Mouse (Mus musculus) MEL (cell line): Measurements from ENCODE around the gene Rnf185. TPM values are rescaled to one million over a fixed set of nuclear protein-coding genes. Genes with fewer than 3 reads are reported as not detected.

Experiments used
- DNase-seq: peaks from one replicate; pipeline ENCODE4 v3.0.0; 2011; ENCODE audit warnings: low read depth, low spot score
- H3K27ac ChIP-seq: 2 replicates; pipeline ENCODE4 v1.5.1; 2012; ENCODE audit warnings: low read depth, mild to moderate bottlenecking, control low read depth, low read length, moderate library complexity; ENCODE audit not compliant: control insufficient read depth
- H3K27me3 ChIP-seq, 2 experiments: fragments of 150-350 bp in 1 of 2; sonication (generic) in 1 of 2; 2 replicates each; pipeline ENCODE4 v1.6.1; 2012; ENCODE audit warnings: low read length in 2 of 2, mild to moderate bottlenecking in 2 of 2, improper control_type of control experiment in 1 of 2, moderate library complexity in 1 of 2; ENCODE audit not compliant: insufficient read depth in 2 of 2, control insufficient read depth in 1 of 2
- H3K36me3 ChIP-seq, 2 experiments: 2 replicates each; pipeline ENCODE4 v1.6.1; 2012 to 2014; ENCODE audit warnings: low read length in 2 of 2, improper control_type of control experiment in 1 of 2, inconsistent platforms in 1 of 2, mild to moderate bottlenecking in 1 of 2; ENCODE audit not compliant: insufficient read depth in 2 of 2, control insufficient read depth in 1 of 2
- H3K4me1 ChIP-seq, 2 experiments: fragments of 150-350 bp in 1 of 2; sonication (generic) in 1 of 2; 2 replicates each; pipeline ENCODE4 v1.6.1; 2012; ENCODE audit warnings: low read length in 2 of 2, improper control_type of control experiment in 1 of 2, mild to moderate bottlenecking in 1 of 2; ENCODE audit not compliant: insufficient read depth in 2 of 2, control insufficient read depth in 1 of 2
- H3K4me3 ChIP-seq, 2 experiments: fragments of 150-350 bp in 1 of 2; sonication (generic) in 1 of 2; 2 replicates each; pipeline ENCODE4 v1.5.1; 2012; ENCODE audit warnings: low read depth in 2 of 2, low read length in 2 of 2, mild to moderate bottlenecking in 2 of 2, moderate library complexity in 2 of 2, control low read depth in 1 of 2, improper control_type of control experiment in 1 of 2; ENCODE audit not compliant: control insufficient read depth in 1 of 2, insufficient read depth in 1 of 2
- H3K79me2 ChIP-seq: 2 replicates; pipeline ENCODE4 v1.6.1; 2012; ENCODE audit warnings: mild to moderate bottlenecking, low read length, moderate library complexity; ENCODE audit not compliant: control insufficient read depth, poor library complexity, insufficient read depth
- H3K9ac ChIP-seq: 2 replicates; pipeline ENCODE4 v1.6.1; 2012; ENCODE audit warnings: low read depth, mild to moderate bottlenecking, control low read depth, low read length, moderate library complexity; ENCODE audit not compliant: control insufficient read depth, poor library complexity, severe bottlenecking
- H3K9me3 ChIP-seq: fragments of 150-350 bp; sonication (generic); replicated peaks from 2 replicates; pipeline ENCODE4 v1.6.1; 2012; ENCODE audit warnings: mild to moderate bottlenecking, low read length, improper control_type of control experiment, moderate library complexity; ENCODE audit not compliant: insufficient read depth
- CTCF ChIP-seq, 3 experiments: IDR thresholded peaks in 2 of 3; conservative IDR thresholded peaks in 1 of 3; 2 replicates each; pipeline ENCODE4 v1.5.1; 2011 to 2012; ENCODE audit warnings: low read length in 3 of 3, low read depth in 2 of 3, mild to moderate bottlenecking in 2 of 3, improper control_type of control experiment in 1 of 3, inconsistent platforms in 1 of 3, mixed read lengths in 1 of 3, moderate library complexity in 1 of 3; ENCODE audit not compliant: control insufficient read depth in 1 of 3, insufficient read depth in 1 of 3, poor library complexity in 1 of 3, severe bottlenecking in 1 of 3
- EP300 ChIP-seq, 2 experiments: IDR thresholded peaks; 2 replicates each; pipeline ENCODE4 v1.6.1; 2011; ENCODE audit warnings: improper control_type of control experiment in 2 of 2, low read length in 2 of 2, low read depth in 1 of 2, mild to moderate bottlenecking in 1 of 2
- JUND ChIP-seq: IDR thresholded peaks from 2 replicates; pipeline ENCODE4 v1.6.1; 2011; ENCODE audit warnings: low read depth, mild to moderate bottlenecking, improper control_type of control experiment, low read length
- KAT2A ChIP-seq: conservative IDR thresholded peaks from 2 replicates; pipeline ENCODE4 v1.6.1; 2012; ENCODE audit warnings: low read depth, low read length, improper control_type of control experiment, inconsistent platforms
- MAX ChIP-seq: IDR thresholded peaks from 2 replicates; pipeline ENCODE4 v1.6.1; 2011; ENCODE audit warnings: low read length, improper control_type of control experiment
- MEF2A ChIP-seq: IDR thresholded peaks from 2 replicates; pipeline ENCODE4 v1.6.1; 2014; ENCODE audit warnings: low read depth, mild to moderate bottlenecking, inconsistent platforms, low read length, improper control_type of control experiment; ENCODE audit not compliant: poor library complexity, insufficient replicate concordance, severe bottlenecking; ENCODE audit errors: extremely low read depth
- MYB ChIP-seq: IDR thresholded peaks from 2 replicates; pipeline ENCODE4 v1.6.1; 2011; ENCODE audit warnings: mild to moderate bottlenecking, low read depth, low read length, improper control_type of control experiment
- MYC ChIP-seq: IDR thresholded peaks from 2 replicates; pipeline ENCODE4 v1.6.1; 2011; ENCODE audit warnings: low read depth, mild to moderate bottlenecking, low read length, improper control_type of control experiment, moderate library complexity
- NRF1 ChIP-seq: IDR thresholded peaks from 2 replicates; pipeline ENCODE4 v1.6.1; 2014; ENCODE audit warnings: low read depth, mild to moderate bottlenecking, inconsistent platforms, low read length, improper control_type of control experiment, moderate library complexity; ENCODE audit not compliant: poor library complexity, insufficient read depth, severe bottlenecking
- POLR2AphosphoS2 ChIP-seq: IDR thresholded peaks from 2 replicates; pipeline ENCODE4 v1.6.1; 2011; ENCODE audit warnings: low read length, improper control_type of control experiment
- POLR2AphosphoS5 ChIP-seq: IDR thresholded peaks from 2 replicates; pipeline ENCODE4 v1.6.1; 2012; ENCODE audit warnings: low read depth, borderline replicate concordance, mild to moderate bottlenecking, inconsistent platforms, low read length, moderate library complexity, mixed read lengths
- ZNF384 ChIP-seq: IDR thresholded peaks from 2 replicates; pipeline ENCODE4 v1.6.1; 2012; ENCODE audit warnings: low read depth, mild to moderate bottlenecking, inconsistent platforms, low read length, improper control_type of control experiment
- polyA plus RNA-seq, 2 experiments: library from polyadenylated mRNA; stranded (reverse) in 1 of 2; unstranded in 1 of 2; fragments of >175 nt in 1 of 2; fragments of >200 nt in 1 of 2; gene quantifications; 2 replicates each; pipeline versions ENCODE4 v1.2.1 to v1.2.4; 2012; ENCODE audit warnings: low replicate concordance in 2 of 2, low read depth in 1 of 2; ENCODE audit not compliant: insufficient read length in 2 of 2, insufficient read depth in 1 of 2, missing spikeins in 1 of 2
- total RNA-seq: library from RNA; depleted of rRNA; stranded (reverse); fragments of 300-350 nt; gene quantifications from 2 replicates; pipeline ENCODE4 v1.2.3, GENCODE M21; 2012

Gene Rnf185
- total and polyA plus RNA-seq, 3 experiments: 9.9 to 13.8 TPM; not detected in 1

DNA sequence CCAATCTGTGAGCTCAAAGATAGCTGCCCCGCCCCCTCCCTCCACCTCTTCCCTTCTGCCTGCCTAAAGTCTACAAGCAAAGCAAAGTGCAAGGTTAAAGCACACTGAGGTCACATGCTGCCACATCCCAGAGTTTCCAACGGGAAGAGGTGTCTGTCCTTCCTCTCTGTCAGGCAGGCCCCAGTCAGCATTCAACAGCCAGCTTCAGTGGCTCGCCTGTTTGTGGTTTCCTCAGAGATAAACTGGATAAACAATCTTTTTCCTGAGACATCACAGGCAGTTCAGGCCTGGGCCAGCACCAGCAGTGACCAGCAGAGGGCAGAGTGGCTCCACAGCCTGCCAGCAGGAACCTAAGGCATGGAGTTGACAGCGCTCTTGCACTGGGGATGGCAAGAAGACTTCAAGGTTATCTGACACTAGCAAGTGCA lies 65.2 kb downstream of the Rnf185 start (continued):
- TF ChIP-seq EP300 (IDR thresholded peaks at IDR 0.05; ENCODE audit: low read depth in 1 of 2, low read length in 2 of 2) (peak; percentile 79 to 80), MYC (peak; percentile 92), JUND (peak; percentile 30; the same call in 1 of the 2 replicates), POLR2AphosphoS2 (no peak), NRF1 (0 out of 2 replicates have a peak, but pooled peaks have one; percentile 9), POLR2AphosphoS5 (no peak), MEF2A (no peak), KAT2A (0 out of 2 replicates have a peak, but pooled peaks have one; percentile 15), MYB (peak; percentile 64), MAX (peak; percentile 85)
- TF ChIP-seq, all 39 proteins: peak for 26

DNA sequence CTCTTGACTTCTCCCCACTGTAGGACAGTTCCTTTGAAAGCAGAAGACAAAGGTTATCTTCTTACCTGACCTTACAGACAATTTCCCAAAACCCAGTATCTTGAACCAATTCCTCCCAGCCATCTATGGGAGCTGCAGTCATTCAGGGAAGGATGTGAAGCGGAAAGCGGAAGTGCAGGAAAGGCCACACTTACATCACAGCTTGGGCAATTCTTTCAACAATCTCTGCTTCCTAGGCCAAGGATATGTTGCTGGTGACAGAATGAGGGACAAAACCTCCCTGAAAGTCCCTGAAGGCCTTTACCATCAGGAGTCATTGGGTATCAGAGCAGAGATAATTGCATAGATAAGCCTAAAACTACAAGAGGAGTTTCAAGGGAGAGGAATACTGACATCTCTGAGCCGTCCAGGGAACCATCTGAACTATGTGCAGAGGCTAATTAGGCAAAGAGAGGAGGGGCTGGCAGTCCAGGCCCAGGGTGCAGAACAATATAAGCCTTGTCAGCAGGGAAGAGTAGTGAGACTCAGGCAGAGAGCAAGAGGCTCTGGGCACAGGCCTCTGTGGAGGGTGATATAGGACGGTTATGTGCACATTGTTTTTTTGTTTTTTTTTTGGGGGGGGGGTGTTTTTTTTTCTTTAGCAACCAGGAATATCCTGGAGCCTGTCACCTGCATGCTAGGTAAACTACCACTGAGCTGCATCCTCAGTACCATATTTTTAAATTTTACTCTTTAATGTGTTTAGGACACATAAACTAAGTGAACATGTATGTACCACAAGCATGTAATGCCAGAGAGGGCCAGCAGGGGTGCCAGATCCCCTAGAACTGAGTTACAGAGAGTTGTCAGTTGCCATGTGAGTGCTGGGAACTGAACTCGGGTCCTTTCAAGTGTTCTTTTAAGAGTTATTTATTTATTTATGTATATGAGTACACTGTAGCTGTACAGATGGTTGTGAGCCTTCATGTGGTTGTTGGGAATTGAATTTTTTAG lies 69.3 kb downstream of the Rnf185 start:
- H3K79me2 ChIP-seq: no peaks in the 10 kb centered on the region
- H3K36me3 ChIP-seq: peaks cover 2 to 23% of the 10 kb centered on the region in 2 experiments; a peak in 3 of 4 replicates
- peak; percentile 75 for DNase-seq
- no peak overlapping the region for H3K9ac ChIP-seq
- H3K4me1 ChIP-seq: peaks cover 13 to 29% of the 10 kb centered on the region in 2 experiments
- no peaks in the 10 kb centered on the region for H3K27me3 ChIP-seq
- H3K27ac ChIP-seq: no peak overlapping the region
- H3K9me3 ChIP-seq: no peaks in the 10 kb centered on the region
- TF ChIP-seq CTCF (IDR thresholded peaks at IDR 0.05 in 2 of 3, conservative IDR thresholded peaks at IDR 0.05 in 1 of 3; ENCODE audit: control insufficient read depth in 1 of 3, insufficient read depth in 1 of 3, low read depth in 2 of 3, low read length in 3 of 3, poor library complexity in 1 of 3, severe bottlenecking in 1 of 3) (peak; percentile 33 to 46 (median 37); a peak in 5 of 6 replicates), EP300 (IDR thresholded peaks at IDR 0.05; ENCODE audit: low read depth in 1 of 2, low read length in 2 of 2) (no peak)
- no peak overlapping the region for H3K4me3 ChIP-seq

DNA sequence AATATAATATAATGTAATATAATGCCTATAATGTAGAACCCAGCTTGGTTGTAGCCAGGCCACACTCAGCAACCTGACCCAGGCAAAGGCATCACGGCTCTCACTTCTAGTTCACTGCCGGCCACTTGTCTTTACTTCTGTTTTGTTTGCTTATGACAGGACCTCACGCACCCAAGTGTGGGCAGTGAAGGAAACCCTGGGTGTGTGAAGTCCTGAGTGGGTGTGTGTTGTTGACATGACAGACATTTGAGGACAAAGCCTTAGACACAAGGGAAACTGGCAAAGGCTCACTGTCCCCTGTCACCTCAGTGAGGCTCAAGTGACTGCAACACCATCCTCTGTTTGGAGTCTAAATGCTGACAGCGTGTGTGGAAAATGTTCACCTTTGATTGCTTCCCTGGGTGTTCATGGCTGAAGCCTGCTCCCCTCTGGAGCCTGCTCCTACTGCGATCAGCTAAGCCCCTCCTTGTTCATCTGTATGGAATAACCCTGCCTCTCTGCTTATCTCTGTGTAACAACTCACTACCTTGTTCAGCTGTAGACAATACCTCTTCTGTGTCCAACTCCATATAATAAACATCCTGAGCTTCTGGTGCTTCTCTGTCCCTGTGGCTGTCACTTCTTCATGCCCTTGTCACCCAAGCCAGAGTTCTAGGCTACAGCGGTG lies 70.9 kb downstream of the Rnf185 start:
- Histone ChIP-seq H3K9ac (no peak overlapping the region), H3K4me3 (no peak overlapping the region), H3K36me3 (peaks cover 2 to 14% of the 10 kb centered on the region in 2 experiments; a peak in 3 of 4 replicates), H3K27ac (no peak overlapping the region), H3K4me1 (peaks cover 6 to 18% of the 10 kb centered on the region in 2 experiments), H3K27me3 (no peaks in the 10 kb centered on the region), H3K79me2 (no peaks in the 10 kb centered on the region), H3K9me3 (no peaks in the 10 kb centered on the region)
- no peak for DNase-seq
- TF ChIP-seq POLR2AphosphoS2 (no peak), ZNF384 (no peak)
